Mouse (Mus musculus): ENCODE results near the gene Acbd3. TPM values are rescaled to one million over a fixed set of nuclear protein-coding genes. Genes with fewer than 3 reads are reported as not detected.

Gene Acbd3
- total RNA-seq, 2 experiments from 2014 or later = 36.3 to 36.7 TPM

DNA sequence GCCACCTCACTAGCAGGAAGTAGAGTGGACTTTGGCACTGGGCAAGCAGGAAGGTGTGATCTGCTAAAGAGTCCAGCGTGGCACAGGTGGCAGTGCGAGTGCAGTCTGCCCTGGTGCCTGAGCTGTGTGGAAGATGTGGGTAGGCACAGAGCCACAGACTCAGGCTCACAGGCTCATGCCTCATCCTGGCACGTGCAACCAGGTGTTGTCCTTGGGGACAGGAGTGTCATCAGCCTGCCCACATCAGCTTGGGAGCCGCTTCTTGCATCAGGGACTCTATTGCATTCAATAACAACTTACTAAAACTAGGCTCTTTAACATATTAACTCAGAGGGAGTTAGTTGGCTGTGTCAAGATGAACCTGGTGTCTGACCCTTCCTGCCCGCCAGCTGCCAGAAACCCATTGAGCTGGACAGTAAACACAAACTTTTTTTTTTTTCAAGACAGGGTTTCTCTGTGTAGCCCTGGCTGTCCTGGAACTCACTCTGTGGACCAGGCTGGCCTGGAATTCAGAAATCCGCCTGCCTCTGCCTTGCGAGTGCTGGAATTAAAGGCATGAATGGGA, 32.2 kb downstream of the Acbd3 start:
- no peak for DNase-seq (ENCODE audit: low spot score in 2 of 2)

GRCm38 (mm10) chr1:180762180-180762579, 36.3 kb downstream of the Acbd3 start:
- DNase-seq (ENCODE audit: low spot score in 2 of 2) = no peak

DNA sequence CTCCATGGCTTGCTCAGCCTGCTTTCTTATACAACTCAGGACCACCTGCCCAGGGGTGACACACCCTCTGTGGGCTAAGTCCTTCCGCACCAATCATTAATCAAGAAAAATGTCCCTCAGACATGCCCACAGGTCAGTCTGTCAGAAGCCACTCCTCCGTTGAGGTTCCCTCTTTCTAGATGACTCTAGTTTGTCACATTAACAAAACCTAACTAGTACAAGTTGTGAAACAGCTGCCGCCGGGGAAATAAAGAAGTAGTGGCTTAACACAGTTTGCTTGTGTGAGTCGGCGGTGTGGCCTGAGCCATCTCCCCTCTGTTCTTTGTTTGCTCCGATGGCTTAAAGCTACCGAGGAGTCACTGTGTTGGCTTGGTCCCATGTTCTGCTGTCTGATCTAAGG, 36.8 kb downstream of the Acbd3 start:
- no peak for DNase-seq (ENCODE audit: low spot score in 2 of 2)

DNA sequence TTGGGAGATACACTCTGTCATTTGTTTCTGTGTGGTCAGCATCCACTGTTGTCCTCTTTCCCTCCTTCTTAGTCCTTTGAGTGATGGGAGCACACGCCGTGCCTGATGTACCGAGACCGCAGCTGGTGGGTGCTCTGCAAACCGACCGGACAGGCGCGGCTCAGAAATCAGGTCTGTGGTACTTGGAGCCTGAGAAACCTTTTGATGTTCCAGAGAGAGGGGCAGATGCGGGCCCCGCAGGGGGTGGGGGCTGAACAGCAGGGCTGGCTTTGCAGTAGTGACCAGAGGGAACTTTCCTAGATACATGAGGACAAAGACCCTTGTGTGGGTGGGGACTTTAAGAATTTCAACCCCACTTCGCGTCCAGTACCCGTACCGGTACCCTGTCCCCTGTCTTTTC, 37.5 kb downstream of the Acbd3 start:
- DNase-seq (ENCODE audit: low spot score in 2 of 2) = no peak

DNA sequence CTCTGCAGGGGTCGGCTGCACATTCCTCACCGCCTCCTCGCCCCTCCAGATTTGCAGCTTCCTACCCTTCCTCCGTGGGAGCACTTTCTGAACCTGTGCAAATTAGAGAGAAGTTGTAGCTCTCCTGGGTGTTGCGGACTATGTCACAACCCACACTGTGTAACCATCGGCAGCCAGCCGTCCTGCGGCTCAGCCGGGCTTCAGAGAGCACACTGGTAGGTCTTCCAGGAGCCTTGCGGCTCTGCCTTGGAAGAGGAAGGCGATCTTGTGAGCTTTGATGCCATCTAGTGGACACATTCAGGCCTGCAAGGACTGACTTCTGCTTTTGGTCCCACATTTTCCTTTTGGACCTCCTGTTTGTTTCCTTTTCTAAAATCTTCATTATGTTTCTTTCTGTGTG, 38.0 kb downstream of the Acbd3 start:
- peak; percentile 86 to 87 for DNase-seq (ENCODE audit: low spot score in 2 of 2)

- DNase-seq (ENCODE audit: low spot score in 2 of 2) = no peak
Observed at GRCm38 (mm10) chr1:180765393-180765792, 39.5 kb downstream of the Acbd3 start.

GRCm38 (mm10) chr1:180766557-180766956, 40.7 kb downstream of the Acbd3 start:
- no peak for DNase-seq (ENCODE audit: low spot score in 2 of 2)

- DNase-seq (ENCODE audit: low spot score in 2 of 2) = no peak
Observed at GRCm38 (mm10) chr1:180767541-180768333, 41.9 kb downstream of the Acbd3 start.

DNA sequence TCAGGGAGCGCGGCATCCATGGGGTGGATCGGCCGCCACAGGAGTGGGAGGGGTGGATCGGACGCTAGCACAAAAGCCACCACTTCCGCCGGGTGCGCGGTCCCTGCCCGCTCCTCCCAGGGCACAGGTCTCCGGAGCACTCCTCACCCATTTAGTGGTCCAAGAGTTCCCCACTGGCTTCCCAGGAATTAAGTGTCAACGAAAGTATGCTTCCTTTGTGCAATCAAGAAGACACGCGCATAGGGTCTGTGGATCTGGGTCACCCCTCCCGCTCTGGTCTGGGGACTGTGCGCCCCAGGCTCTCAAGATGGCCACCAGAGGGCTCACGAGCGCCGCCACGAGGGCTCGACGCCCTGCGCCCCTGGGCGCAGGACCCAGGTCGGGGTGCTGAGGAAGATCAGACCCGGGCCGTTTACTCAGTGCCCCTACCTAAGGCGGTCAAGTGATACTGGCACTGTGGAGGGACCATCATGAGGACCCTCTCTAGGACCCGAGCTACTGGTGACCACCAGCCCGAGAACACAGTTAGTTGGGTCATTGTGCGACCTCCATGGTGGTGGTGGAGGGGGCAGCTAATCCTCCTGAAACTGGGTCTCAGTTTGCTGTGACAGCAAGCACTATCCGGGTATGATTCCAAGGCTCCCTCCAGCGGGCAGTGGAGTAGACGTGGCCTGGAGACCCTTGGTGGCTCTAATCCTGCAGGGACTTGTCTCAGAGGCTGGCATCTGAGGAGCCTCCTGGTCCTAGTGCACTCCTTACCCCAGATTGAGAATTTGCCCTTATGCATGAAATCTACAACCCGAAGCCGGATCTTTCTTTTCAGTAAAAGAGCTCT, 42.7 kb downstream of the Acbd3 start:
- peak; percentile 67 to 71 for DNase-seq (ENCODE audit: low spot score in 2 of 2)

DNA sequence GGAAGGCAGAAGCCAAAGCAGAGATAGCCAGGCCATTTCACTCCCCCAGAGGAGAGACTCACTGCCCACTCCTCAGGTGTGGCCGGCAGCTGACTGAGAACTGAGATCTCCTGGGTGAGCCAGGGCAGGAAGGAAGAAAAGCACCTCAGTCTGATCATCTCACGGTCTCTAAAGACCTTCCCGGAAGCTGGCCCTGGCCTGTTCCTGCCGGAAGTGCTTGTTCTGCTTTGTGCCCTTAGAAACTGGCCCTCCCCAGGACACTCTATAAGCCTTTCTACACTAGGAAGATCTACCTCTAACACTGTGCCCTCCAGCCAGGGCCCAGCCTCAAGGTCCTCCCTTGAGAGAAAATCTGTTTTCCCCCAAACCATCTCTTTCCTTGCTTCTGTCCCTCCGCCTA, 45.5 kb downstream of the Acbd3 start:
- DNase-seq (ENCODE audit: low spot score in 2 of 2) = no peak

DNA sequence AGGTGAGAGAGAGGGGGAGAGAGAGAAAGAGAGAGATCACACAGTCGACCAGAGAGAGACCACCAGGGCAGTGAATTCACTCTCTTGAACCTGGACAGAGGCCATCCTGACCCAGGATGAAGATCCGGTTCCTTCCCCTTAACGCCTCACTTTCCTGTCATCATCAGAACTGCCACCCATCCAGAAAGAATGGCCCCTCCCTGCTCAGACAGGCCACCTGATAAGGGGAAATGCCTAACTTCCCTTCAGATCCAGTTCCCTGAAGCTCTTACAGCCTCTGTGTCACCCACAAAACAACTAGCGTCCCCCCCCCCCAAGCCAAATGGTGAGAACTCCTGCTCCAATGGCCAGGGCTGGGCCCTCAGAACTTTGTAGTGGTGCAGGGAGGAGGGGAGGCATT, 45.9 kb downstream of the Acbd3 start:
- DNase-seq (ENCODE audit: low spot score in 2 of 2) = no peak

- DNase-seq (ENCODE audit: low spot score in 2 of 2) = no peak
Observed at GRCm38 (mm10) chr1:180772291-180772690, 46.4 kb downstream of the Acbd3 start.

GRCm38 (mm10) chr1:180774664-180775063, 48.8 kb downstream of the Acbd3 start:
- no peak for DNase-seq (ENCODE audit: low spot score in 2 of 2)

DNA sequence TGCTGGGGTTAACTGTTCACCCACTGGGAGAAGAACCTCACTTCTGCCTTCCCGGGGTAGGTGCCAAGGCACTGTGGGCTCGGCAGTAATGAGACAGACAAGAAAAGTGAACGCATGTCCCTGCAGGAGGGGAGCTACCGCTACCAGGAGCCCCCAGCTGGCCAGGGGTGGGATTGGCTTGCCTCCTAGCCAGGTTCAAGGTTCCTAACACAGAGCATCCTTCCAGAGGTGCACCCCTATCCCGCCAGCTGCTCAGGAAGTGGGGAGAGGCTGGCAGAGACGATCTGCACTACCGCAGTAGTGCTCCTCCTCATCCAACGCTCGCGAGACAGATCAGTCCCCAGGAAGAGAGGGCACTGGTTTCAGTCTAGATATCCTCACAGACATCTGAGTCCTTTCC, 49.5 kb downstream of the Acbd3 start:
- no peak for DNase-seq (ENCODE audit: low spot score in 2 of 2)

DNA sequence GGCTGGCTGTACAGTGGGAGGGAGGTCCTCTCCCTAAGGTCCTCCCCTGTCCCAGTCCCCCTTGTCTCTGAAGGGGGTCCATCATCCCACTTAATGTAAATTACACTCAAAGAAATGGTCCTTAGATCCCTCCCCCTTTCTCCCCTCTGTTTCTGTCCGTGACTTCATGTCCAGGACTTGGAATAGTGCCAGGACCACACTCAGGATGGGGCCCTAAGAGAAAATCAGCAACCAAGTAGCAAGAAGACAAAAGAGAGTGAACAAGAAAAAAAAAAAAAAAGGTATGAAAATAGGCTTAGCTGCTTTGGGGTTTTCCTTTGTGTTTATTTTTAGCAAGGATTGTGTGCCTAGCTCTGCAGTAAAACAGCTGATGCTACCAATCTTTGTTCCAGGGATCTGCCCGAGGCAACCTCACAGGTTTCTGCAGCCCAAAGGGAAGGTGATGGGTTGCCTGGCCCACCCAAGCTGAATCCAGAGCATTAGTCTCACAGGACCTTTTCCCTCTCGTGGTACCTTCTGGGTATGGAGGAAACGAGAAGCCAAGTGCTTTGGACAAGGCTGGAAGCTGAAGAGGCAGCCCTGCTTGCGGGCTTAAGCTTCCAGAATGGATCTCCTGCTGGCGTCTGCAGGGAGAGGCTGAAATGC, 50.1 kb downstream of the Acbd3 start:
- DNase-seq (ENCODE audit: low spot score in 2 of 2) = no peak

- no peak for DNase-seq (ENCODE audit: low spot score in 2 of 2)
Observed at GRCm38 (mm10) chr1:180776494-180776893, 50.7 kb downstream of the Acbd3 start.

- no peak for DNase-seq (ENCODE audit: low spot score in 2 of 2)
Observed at GRCm38 (mm10) chr1:180777289-180777659, 51.4 kb downstream of the Acbd3 start.

DNA sequence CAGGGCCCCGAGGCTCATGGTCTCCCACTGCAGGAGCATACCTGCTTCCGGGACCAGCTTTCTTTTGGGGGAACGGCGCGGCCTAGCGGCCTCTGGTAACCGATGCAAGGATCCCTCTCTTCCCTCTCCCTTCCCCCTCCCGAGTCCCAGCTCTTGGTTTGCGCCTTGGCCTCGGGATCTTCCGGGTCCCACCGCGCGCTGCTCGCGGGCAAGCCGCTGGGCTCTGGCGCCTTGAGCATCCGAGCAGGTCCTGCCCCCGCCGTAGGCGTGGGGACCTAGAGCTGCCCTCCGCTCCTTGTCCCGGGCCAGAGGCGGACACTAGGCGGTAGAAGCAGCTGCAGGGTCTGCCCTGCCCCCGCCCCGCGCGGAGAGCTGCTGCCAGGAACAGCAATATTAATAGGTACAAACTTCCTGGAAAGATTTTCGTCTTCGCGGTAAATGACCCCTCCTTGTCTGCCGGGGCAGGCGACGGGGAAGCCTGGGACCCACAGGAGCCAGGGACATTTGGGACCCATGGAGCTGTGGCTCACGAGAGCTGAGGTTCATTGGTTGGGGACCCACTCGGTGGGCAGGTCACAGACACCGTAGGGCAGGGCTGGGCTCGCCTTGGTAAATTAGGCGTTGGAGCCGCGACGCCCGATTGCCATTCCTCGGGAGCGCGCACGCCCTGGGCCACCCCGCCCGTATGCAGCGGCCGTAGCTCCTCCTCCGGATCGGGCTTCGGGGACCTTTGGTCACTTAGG, 52.0 kb downstream of the Acbd3 start:
- DNase-seq (ENCODE audit: low spot score in 2 of 2) = peak; percentile 69 to 79

DNA sequence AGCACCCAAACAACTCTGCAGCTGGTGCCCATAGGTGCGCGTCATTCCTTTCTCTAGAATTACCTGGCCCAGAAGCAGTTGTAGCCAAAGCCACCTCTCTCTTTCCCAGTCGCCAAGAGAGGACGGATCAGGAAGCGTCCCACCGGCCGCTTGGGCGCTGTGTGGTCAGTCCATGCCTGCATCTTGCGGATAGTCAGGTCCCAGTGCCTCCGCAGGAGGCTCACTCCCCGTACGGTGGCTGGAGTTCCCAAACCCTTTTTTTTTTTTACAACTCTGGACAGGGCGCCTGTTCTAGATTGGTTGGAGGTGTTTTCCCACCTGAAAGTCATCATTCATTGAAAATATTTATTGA, 52.5 kb downstream of the Acbd3 start:
- DNase-seq (ENCODE audit: low spot score in 2 of 2) = no peak

- DNase-seq (ENCODE audit: low spot score in 2 of 2) = no peak
Observed at GRCm38 (mm10) chr1:180778941-180779340, 53.1 kb downstream of the Acbd3 start.

DNA sequence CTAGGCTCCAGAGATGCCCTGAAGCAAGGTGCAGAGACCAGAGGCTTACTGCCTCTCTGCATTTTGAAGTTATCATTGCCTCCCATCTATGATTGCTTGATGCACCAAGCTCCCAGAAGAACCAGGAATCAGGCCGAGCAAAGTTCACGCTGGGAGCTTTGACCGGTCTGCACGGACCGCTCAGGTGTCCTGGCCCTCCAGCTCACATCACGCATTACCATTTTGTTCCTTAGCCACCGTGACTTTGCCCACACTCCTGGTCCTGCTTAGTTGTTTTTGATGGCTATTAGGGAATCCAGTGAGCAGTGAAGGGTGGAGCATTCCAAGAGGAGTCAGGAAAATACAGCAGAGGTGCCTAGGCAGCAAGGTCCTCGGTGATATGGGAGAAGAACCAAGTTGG, 54.4 kb downstream of the Acbd3 start:
- DNase-seq (ENCODE audit: low spot score in 2 of 2) = no peak

All from left cerebral cortex, adult 18-20 months (tissue).